Mouse (Mus musculus) inflammation-experienced regulatory T-cells, adult 6 months (primary cell): ENCODE data around the gene Tspo. TPM values are rescaled to one million over a fixed set of nuclear protein-coding genes. Genes with fewer than 3 reads are reported as not detected.

Experiments
- ATAC-seq: one replicate; pipeline ENCODE4 v1.8.0; 2017
- polyA plus RNA-seq, 3 experiments: library from polyadenylated mRNA; unstranded; fragments of 100-300 nt; shearing (Covaris generic); gene quantifications; one replicate each; pipeline ENCODE4 v1.2.1; 2017

Tspo gene
- polyA plus RNA-seq, 3 experiments from 2014 or later: 311 to 463 (median 342) TPM

DNA sequence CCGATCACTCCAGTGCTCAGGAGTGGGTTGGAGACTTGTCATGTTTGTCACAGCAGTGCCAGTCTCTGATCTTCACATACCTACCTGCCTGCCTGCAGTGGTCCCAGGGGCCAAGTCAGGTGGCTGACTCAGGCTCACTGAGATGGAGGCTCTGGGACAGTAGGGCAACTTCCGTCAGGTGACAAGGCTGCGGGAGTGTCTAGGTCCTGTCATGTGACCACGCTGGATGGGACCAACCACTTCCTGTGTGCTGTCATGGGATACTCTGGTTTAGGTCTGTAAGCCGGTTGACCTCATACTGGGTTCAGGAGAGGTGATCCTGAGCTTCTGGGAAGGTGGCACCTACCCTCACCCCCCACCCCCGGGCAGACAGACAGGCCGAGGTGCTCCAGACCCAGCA, 17.4 kb upstream of the Tspo start:
- ATAC-seq: no peak

DNA sequence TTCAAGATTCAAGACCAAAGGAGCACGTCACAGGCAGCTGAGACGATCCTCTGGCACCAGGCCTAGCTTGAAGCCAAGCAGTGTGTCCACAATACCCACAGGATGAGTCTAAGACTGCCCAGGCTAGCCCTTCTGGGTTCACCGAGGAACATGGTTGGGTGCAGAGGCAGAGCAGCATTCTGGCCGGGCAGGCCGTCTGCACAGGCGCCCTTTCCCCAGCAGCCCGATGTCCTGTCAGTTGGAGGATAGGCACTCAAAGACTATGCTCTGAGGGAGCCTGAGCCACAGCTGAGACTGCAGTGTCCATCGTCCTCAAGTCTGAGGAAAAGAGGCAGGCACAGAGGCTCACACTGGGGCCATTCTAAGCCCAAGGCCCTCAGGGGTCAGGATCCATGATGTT, 16.2 kb upstream of the Tspo start:
- ATAC-seq: no peak

DNA sequence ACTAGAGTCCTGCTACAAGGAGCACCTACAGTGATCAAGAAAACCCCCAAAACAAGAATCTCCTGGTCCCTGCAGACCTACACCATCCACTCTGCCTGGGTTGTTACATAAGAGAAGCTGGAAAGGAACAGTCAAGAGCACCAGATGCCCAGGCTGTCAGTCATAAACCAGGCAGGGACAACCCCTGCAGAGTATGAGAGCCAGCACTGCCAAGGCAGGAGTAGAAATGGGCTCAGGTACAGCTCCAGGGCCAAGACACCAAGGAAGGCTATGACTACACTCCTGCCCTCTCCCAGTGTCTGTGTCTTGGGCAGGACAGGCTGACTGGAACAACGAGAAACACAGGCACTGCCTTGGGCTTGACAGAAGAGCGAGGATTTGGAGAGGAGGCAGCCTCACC, 13.3 kb upstream of the Tspo start:
- ATAC-seq: no peak

DNA sequence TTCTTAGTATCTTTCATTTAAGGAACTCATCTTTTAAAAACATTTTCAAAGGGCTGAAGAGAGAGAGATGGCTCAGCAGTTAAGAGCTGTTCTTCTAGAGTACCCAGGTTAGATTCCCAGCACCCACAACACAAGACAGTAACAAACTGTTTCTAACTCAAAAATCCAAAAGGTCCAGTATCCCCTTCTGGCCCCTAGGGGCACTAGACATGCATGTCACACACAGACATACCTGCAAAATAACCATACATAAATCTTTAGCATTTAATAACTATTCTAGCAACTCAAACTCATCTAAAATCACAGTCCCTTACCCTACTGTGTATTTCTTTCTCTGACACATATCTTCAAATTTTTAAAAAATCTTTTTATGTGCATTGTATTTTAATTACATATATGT, 9.6 kb upstream of the Tspo start:
- no peak for ATAC-seq

DNA sequence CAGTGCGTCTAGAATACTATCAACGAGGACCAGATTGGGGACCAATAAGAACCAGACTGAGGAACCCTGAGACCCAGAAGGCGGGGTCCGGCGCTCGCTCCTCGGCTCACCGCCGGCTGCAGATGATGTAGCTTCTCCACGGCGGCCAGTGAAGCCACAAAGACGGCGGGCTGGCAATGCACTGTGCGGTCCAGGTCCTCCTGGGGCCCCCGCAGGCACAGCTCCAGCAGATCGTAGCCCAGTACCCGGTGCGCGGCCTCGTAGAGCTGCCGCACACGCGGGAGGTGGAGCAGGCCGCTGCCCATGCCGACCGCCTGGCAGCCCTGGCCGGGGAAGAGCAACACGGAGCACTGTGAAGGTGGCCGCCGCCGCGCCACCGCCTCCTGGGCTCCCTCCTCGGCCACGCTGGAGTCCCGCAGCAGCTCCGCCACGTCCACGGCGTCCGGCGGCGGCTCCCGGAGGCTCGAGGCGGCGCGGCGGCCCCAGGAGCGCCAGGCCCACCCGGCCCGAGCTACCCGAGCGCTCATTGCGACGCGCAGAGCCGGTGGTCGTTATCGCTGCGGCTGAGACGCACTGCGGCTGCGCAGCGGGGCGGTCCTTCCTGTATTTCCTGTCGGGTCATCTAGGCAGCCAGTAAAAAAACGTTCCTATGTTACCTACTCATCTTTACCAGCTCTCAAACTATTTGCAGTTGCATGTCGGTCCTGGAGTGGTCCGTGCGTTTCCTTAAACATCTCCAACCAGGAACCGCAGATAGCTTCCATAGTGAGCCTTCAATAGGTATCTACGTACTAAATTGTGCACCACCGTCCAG, 8.0 kb upstream of the Tspo start:
- peak; percentile 91 for ATAC-seq

DNA sequence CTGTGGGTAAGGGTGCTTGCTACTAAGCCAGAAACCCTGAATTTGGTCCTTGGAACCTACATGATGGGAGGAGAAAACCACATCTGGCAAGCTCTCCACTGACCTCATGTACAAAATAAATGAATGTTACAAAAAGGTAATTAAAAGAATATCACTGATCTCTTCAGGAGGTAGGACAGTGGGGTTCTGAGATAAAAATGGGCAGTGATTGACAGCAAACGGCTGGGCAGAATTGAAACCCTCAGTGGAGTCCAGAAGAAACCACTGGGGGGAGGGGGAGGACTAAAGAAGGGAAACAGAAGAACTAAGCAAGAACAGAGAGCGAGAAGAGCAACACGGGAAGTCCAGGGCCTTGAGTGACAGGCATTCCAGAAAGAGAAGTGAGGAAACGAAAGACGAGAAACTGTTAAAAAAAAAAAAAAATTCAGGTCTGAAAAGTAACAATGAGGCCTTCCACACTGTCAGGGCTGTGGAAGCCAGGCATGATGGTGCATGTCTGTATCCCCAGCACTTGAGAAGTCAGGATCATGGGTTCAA, 2.4 kb upstream of the Tspo start:
- ATAC-seq: no peak

DNA sequence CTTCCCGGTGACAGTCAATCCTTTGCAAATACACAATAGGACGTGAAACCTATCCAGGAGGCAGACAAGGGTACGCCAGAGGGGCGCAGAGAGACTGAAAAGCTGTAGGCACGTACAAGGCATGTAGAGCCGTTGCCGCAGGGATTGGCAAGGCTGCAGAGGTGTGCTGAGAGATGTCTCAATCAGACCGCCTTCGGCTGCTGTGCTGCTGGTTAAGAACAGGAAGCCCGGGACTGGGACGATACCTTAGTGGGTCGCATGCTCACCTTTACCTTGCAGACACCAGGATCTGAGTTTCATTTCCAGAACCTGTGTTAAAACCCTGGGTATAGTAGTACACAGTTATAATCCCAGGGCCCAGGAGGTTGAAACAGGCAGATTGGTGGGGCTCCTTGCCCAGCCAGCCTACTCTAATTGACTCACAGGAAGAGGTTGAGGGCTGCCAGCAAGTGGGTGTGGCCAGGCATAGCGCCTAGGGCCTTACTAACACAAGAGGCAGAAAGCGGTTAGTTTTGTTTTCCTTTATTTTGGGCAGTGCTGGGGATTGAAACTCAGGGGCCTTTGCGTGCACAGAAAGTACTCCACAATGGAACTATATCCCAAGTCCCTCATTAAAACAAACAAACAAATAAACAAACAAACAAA, 644 bp upstream of the Tspo start:
- ATAC-seq: peak; percentile 88

DNA sequence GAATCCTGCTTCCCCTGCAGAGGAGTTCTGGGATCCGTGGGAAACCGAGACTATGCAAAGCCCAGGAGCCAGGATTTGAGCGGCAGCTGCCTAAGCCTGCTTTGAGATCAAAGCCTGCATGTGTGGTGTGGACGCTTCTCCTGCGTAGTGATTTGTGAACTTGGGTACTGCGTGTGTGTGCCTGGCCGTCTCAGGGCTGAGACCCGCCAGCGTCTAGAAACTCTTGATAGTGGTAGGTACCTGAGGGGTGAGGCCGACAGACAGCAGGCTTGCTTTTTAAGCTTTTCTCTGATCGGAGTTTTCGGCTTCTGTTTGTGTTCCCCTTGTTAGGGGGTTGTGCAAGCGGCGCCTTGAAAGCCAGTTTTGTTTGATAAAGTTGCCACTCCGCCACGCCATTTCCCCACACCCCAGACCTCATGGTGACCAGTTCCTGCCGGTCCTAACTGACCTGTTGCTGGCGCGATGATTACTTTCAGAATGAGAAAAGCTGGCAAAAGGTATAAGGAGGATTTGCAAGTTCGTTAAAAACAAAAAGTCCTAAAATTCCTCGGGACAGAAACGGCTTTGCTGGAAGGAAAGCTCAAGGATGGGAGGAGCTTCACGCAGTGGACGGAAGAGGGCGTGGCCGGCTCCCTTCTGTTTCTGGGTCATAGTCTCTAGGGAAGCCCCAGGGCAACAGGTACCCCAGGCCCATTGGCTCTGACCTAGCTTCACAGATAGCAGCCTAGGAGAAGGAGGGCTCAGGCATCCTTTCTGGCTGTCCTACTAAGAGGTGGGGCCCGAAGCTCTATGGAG, 662 bp downstream of the Tspo start:
- peak; percentile 35 for ATAC-seq

DNA sequence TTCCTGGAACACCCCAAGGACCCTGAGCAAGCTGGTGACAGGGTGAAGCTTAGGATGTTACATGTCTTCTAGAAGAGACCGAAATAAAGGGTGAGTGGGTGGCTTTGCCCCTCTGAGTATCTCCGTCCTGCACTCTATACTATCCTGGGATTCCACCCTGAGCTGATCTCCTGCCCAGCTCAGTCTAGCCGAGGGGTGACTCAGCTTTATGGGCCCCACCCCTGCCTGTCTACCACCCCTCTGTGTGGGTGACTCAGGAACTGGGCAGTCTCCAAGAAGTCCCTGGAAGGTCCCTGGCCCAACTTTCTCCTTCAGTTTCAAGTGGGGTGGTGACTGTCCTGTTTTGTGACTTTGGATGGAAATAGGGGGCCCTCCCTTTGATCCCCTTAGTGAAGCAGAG, 2.0 kb downstream of the Tspo start:
- no peak for ATAC-seq

DNA sequence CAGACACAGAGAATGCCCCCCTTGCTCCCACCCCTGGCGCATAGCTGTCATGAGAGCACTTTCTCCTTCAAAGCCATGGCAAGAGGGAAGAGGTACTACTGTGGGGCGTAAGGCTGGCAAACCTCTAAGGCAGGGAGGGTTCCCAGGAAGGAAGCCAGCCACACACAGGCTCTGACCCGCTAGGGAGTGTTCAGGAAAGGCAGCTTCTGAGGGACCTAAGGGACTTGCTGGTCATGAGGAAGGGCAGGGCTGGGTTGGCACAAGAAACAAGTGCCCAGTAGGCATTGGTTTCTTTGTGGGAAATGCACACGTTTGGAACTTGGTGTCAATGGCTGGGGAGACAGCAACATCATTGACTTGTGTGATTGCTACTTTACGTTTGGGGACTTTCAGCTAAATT, 2.6 kb downstream of the Tspo start:
- no peak for ATAC-seq

DNA sequence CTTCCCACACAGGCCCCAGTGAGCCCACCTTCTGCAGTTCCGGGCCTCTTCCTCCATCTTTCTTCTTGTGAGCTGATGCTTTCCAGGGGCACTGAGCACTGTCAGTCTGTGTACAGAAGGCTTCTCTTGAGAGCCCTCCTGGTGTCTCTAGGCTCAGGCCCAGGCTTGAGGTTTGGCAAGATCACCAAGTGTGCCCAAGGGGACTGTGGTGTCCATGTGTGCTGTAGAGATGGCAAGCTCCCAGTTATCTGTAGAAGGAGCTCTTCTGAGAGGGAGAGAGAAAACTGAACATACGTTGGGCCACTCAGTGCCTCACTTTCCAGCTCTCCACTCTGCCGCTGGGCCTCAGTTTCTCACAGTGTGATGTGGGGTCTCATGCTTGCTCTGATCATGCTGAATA, 4.3 kb downstream of the Tspo start:
- ATAC-seq: no peak

DNA sequence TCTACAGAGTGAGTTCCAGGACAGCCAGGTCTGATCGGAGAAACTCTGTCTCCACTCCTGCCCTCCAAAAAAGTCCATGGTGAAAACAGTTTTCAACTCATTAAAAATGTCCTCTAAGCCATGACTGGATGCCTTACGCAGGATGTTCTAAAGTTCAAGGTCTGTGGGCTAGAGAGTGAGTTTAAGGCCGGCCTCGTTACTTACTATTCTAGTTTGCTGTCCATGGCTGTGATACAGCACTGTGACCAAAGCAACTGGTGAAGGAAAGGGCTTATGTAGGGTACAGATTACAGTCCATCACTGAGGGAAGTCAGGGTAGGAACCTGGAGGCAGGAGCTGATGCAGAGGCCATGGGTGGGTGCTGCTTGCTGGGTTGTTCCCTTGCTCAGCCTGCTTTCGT, 5.2 kb downstream of the Tspo start:
- ATAC-seq: no peak

DNA sequence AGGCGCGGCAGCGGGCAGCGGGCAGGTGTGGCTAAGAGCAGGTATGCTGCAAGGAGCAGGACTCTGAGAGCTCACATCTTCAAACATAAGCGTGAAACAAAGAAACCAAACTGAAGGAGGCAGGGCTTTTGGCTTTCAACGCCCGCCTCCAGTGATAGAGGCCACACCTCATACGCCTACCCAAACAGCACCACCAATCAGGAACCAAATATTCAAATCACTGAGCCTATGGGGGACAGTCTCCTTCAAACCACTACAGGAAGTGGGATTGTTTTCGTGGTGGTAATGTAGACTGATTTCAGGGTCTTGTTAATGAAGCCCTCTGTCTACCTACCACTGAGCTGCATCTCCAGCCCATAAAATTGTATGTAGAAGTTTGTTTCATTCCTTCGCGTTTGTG, 6.3 kb downstream of the Tspo start:
- peak; percentile 54 for ATAC-seq

DNA sequence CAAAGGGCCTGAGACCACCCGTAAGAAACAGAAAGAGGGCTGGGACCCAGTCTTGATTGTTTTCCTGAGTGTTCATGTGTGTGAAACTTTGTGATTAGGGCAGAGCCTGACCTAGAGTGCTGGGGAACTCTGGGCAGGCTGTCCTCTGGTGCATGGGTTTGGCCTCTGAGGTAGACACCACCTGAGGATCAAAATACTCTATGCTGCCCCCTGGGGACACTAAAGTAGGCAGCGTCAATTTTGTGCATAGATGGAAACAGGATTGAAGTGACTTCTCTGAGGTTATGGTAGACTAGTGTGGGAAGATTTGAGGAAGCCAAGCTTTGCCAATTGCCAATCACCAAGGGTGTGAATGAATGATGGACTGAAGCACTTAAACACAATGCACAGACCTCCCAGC, 7.2 kb downstream of the Tspo start:
- ATAC-seq: no peak

DNA sequence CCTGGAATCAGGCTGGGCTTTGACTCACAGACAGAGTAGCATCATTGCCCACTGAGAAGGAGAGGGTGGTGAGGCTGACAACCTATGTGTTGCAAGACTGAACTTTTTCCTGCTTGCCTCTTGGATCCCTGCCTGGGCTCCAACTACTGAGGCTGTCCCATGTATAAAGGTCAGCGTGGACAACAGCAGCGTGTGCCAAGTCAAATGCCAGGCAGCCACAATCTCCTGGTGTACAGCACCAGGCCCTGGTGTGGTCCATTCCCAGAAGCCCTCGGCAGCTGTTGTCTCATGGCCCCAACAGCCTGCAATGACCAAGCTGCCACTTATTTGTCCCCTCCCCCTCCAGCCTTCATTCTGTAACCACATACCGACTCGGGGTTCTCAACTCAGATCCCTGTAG, 8.2 kb downstream of the Tspo start:
- ATAC-seq: no peak

DNA sequence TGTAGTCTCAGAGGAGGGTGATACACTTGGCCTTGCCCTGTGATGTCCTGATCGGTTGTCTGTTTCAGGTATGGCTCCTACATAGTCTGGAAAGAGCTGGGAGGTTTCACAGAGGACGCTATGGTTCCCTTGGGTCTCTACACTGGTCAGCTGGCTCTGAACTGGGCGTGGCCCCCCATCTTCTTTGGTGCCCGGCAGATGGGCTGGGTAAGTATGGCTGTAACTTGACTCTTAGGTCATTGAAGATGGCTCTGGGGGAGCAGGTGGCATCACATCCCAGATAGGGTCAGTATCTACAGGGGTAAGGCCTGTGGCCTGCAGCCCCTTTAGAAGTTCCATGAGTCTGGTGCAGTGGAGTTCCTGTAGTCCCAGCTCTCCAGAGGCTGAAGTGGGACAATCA, 8.7 kb downstream of the Tspo start:
- ATAC-seq: no peak

DNA sequence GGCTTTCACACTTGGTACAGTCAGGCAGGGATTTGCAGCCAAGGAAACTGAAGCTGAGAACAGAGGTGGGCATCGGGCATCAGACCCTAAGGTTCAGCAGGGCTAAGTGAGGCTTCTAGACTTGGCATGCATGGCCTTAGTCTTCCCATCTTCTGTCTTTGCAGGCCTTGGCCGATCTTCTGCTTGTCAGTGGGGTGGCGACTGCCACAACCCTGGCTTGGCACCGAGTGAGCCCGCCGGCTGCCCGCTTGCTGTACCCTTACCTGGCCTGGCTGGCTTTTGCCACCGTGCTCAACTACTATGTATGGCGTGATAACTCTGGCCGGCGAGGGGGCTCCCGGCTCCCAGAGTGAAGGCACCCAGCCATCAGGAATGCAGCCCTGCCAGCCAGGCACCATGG, 10.2 kb downstream of the Tspo start:
- no peak for ATAC-seq

DNA sequence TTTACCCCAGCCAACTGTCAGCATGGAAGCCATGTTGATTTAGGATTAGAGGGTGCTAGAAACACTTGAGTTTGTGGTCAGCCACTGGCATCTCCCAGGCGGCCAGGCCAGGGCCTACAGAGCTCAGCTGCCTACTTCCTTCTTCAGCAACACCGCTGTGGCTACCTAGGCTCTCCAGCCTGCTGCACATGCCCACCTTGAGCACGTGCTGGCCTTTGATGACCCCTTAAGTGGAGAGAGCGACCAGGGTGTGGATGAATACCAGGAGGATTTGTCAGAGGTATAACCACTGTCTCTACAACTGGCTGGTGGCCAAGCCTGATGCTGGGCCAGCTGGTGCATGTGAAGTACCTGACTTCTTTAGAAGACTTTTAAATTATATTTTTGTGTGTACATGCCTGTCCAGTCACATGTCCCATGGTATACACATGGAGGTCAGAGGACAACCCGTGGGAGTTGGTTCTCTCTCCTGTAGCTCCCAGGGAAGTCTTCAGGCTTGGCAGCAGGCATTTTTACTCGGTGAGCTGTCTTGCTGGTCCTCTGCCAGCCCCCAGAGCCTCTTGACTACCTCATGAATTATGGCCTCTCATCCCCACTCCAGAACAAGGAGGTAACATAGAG, 11.4 kb downstream of the Tspo start:
- ATAC-seq: no peak

DNA sequence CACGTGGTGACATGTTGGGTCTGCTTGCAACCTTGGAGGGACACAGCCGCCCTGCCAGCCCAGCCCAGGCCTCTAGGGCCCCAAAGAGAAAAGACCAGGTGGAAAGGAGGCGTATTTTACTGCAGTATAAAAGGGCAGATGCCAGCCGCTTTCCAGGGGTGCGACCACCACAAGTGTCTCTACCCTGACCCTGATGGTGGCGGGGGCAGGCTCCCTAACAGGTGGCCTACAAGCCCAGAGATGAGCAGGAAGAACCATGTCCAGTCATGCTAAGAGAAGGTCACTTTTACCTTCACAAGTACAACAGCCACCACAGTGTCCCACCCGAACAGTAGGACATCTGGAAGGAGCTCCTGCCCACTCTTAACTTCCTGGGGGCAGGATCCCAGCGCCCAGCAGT, 12.2 kb downstream of the Tspo start:
- no peak for ATAC-seq

DNA sequence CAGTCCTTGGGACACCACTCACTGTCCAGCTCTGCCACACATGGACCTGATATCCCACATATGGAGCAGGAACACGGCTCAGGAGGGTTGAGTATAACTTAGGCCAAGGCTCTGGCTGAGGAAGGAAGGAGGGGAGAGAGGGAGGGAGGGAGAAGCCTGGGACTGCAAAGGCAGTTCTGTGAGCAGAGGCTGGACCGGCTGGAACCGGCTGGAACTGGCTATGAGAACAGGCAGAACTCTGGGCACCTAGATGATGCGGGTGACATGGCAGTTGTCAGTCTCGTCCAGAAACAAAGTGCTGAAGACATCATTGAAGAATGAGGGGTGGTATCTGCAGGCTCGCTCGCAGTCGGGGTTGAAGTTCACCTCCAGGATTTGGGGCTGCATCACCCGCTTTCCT, 13.3 kb downstream of the Tspo start:
- no peak for ATAC-seq

DNA sequence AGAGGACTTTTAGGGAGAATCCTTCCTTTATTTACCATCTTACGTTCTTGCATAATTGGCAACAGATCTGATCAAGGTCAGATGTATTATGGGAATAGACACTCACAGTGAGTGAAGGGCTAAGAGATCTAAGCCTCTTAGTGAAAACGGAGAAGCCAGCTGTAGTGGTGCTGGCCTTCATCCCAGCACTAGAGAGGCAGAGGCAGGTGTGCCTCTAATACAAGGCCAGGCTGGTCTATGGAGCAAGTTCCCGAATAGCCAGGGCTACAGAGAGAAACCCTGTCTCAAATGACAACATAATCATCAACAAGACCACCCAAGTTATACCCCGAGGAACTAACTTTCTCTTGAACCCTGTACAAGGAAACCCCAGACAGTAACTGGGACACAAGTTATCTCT, 19.5 kb downstream of the Tspo start:
- no peak for ATAC-seq

DNA sequence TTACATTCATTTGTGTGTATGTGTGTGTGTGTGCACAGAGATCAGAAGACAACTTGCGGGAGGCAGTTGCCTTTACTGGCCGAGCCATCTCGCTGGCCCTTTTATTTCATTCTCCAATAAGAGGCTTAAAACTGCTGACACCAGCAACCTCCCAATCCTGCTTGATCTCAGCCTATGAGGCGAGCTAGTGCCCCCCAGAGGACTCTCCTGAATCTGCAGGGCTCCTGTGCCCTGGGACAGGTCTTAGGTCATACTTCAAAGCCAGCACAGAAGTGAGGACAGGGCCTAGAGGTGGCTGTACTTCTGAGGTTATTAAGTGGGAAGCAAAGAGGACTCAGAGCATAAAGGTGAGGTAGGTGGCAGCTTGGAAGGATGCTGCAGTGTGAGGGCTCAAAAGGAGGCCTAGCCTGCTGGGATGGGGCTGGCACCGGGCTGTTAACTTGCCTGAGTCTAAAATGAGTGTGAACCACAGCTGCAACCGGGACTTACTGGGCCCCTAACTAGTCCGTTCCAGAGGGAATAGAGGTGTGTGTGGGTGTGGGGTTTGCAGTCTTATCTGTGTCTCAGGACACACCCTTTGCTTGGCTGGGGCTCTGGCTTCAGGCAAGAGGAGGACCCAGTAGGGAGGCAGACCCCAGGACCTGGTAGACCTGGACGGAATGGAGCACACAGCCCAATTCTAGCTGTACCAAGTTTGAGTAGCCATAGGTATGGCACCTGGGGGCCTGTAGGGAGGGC, 20.2 kb downstream of the Tspo start:
- no peak for ATAC-seq
